Mouse (Mus musculus) midbrain, embryonic 10.5 days (tissue): Measurements from ENCODE around the gene Traf1. TPM values are rescaled to one million over a fixed set of nuclear protein-coding genes. Genes with fewer than 3 reads are reported as not detected.

Experiments
- DNase-seq: peaks from one replicate; pipeline ENCODE4 v3.0.0-alpha.2; 2017; ENCODE audit warnings: low spot score
- H3K27ac ChIP-seq: fragments of 300-500 bp; sonication (generic); replicated peaks from 2 replicates; pipeline ENCODE4 v1.5.1; 2016; ENCODE audit warnings: mild to moderate bottlenecking
- H3K27me3 ChIP-seq: fragments of 300-500 bp; sonication (generic); 2 replicates; pipeline ENCODE4 v1.6.1; 2016; ENCODE audit warnings: low read depth, mild to moderate bottlenecking; ENCODE audit not compliant: poor library complexity, severe bottlenecking
- H3K36me3 ChIP-seq: fragments of 300-500 bp; sonication (generic); 2 replicates; pipeline ENCODE4 v1.6.1; 2016; ENCODE audit warnings: mild to moderate bottlenecking, moderate library complexity
- H3K4me1 ChIP-seq: fragments of 300-500 bp; sonication (generic); 2 replicates; pipeline ENCODE4 v1.6.1; 2016
- H3K4me3 ChIP-seq: fragments of 300-500 bp; sonication (generic); 2 replicates; pipeline ENCODE4 v1.5.1; 2016; ENCODE audit warnings: mild to moderate bottlenecking, moderate library complexity
- H3K9me3 ChIP-seq: fragments of 300-500 bp; sonication (generic); replicated peaks from 2 replicates; pipeline ENCODE4 v1.6.1; 2016; ENCODE audit warnings: mild to moderate bottlenecking
- WGBS: fragments of 180-500 bp; shearing (Covaris S2); methylation state at CpG from one replicate; pipeline ENCODE4 v1.1.7; 2016; 5-methylcytosine and 5-hydroxymethylcytosine counted together
- polyA plus RNA-seq: library from polyadenylated mRNA; unstranded; fragments of >200 nt; fragmentation: Nextera tagmentation; extraction: Ambion mirVana; gene quantifications from 2 replicates; pipeline ENCODE4 v1.2.1, GENCODE M21; 2016

Traf1 gene
- polyA plus RNA-seq: 0.12 and 0.27 TPM in 2 replicates

DNA sequence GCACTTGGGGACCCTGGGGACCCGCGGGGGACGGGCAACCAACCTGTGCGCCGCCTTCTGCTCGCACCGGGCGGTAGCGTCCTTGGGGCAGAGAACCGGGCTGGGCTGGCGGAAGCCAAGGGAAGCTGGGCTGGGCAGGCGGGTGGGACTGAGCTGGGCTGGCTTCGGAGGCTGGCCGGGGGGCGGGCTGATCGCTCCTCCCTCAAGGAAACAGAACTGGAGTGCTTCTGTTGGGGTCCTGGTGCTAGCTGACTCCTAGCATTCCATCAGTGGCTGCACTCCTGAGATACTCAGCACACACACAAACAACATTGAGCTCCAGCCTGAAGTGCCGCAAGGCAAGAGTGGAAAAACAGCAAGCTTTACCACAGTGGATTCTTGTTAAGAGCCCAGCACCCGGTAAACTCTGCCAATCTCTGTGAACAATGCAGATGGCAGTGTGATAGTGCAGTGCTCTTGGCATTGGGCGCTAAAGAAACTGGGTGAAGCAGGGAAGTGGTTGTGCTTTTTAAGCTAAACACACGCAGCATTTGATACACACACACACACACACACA, at the start of gene Traf1:
TSS of gene Traf1 (minus strand) at position 292 of the 556 bp plus-strand sequence.
- peaks cover 29% of the 10 kb centered on the region for H3K4me1 ChIP-seq
- H3K27ac ChIP-seq: peak within 1 kb of the TSS; percentile 67; the same call in 1 of the 2 replicates
- no peak for DNase-seq
- H3K4me3 ChIP-seq: peak within 1 kb of the TSS; percentile 34
- no peaks in the 10 kb centered on the region for H3K36me3 ChIP-seq
- peaks cover 14% of the 10 kb centered on the region for H3K27me3 ChIP-seq
- WGBS: 24% methylated on average over 20 of the region's 20 CpGs
- no peaks in the 10 kb centered on the region for H3K9me3 ChIP-seq

DNA sequence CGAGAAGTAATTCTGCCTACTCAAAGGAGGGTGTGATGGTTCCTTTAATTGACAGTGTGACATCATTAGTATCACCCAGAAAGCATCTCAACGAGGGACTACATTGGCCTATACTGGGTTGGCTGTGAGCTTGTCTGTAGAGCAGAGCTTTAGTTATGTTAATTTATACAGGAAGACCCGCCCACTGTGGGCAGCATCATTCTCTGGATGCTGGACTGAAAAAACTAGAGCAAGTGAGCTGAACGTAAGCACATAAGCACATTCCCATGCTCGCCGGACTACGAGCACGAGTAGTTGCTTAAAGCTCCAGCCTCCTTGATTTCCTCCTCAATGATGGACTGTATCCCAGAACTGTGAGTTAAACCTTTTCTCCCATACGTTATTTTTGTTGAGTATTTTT, 37.4 kb upstream of the Traf1 start:
- 84% methylated on average over 9 of the region's 9 CpGs for WGBS

DNA sequence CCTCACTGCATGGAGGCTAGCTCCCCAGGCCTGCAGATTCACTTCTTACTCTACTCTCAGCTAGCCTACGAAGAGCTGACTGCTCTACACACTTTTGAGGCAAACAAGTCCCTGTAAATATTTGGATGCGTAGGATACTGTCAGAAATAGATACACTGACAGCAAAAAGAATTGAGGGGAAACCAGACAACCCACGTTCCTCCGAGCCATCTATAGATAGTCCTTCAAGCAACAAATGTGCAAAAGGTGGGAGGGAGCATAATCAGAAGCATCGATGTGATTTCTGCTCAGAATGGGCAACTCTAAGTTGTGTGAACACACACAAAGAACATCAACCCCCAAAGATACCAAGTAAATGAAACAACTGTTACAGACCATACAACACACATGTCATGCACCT, 34.9 kb upstream of the Traf1 start:
- H3K27me3 ChIP-seq: no peaks in the 10 kb centered on the region
- peaks cover 37% of the 10 kb centered on the region for H3K4me1 ChIP-seq
- H3K27ac ChIP-seq: no peak overlapping the region
- H3K36me3 ChIP-seq: no peaks in the 10 kb centered on the region
- no peaks in the 10 kb centered on the region for H3K9me3 ChIP-seq
- no peak overlapping the region for H3K4me3 ChIP-seq
- WGBS: 92% methylated on average over 5 of the region's 5 CpGs
- no peak for DNase-seq

More for the DNA sequence above, 37.4 kb upstream of the Traf1 start:
- DNase-seq: no peak
- H3K27me3 ChIP-seq: no peaks in the 10 kb centered on the region
- no peaks in the 10 kb centered on the region for H3K9me3 ChIP-seq
- no peak overlapping the region for H3K4me3 ChIP-seq
- H3K36me3 ChIP-seq: no peaks in the 10 kb centered on the region
- H3K4me1 ChIP-seq: peaks cover 14% of the 10 kb centered on the region
- no peak overlapping the region for H3K27ac ChIP-seq

DNA sequence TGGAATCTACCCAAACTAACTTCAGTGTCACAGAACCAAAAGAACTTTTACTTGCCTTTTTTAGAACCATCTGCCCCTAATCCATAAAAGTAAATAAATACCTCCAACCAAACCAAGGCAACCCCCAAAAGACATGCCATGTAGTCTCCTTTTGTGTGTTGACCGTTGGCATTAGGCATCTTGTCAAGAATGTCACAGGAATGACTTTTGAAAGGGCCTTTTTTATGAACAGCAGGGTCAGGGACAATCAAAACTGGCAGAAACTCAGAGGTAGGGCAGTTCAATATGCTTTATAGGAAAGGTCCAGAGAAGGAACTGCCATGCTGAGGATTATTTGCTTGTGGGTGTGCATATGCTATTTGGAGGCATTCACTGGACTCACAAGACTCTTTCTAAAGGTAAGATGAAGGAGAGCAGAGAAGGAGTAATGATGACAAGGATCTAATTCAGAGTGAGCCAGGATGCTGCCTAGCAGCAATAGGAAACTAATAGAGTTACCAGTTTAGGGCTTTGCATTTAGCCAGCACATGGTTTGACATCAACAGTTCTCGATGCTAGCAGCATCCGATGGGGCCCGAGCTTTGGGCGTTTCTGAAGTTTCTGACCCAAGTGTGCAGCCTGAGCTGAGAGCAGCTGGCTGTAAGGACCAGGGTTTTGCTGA, 32.3 kb upstream of the Traf1 start:
- Histone ChIP-seq H3K36me3 (no peaks in the 10 kb centered on the region), H3K9me3 (no peaks in the 10 kb centered on the region), H3K27ac (peak overlapping the region; percentile 87), H3K27me3 (no peaks in the 10 kb centered on the region), H3K4me3 (no peak overlapping the region), H3K4me1 (peaks cover 46% of the 10 kb centered on the region)
- peak; percentile 23 for DNase-seq
- WGBS: 47% methylated on average over 5 of the region's 5 CpGs

DNA sequence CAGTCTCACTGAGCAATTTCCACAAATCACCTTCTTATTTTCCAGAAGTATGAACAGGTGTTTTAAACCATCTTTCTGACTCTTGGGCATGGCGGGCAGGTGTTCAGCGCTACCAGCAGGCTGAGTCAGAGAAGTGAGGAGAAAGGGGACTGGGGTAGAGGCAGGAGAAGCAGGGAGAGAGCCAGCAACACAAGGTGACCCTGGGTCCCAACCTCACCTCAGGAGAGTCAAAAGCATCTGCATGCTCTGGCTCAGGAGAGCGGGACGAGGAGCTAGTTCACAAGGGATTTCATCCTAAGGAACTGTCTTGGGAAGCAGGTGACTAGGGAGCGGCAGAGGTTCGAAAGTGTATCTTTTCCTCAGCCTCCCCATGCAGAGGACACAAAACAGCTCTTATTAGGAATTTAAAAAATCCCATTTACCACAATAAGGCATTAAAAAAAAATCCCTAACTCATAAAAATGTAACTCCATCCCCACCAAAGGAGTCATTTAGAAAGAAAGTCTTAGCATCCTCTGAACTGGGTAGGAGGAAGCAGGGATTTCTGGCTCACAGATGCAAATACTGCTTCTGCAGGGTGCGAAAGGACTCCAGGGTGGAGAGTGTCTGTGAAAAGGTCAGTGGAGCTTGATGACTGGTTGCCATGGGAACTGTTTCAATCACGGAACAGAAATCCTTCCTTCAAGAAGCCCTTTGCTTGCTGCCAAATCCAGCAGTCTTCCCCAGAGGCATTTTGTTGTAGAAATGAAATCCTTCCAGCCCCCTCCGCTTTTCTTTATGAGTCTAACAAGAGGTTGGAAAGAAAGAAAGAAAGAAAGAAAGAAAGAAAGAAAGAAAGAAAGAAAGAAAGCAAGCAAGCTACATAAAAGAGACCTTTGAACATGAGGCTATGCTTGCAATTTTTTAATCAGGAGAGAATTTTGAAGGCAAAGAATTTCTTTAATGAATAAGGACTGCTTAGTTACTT, 31.4 kb upstream of the Traf1 start:
- 7% methylated on average over 9 of the region's 9 CpGs for WGBS
- Histone ChIP-seq H3K9me3 (no peaks in the 10 kb centered on the region), H3K36me3 (no peaks in the 10 kb centered on the region), H3K27ac (peak overlapping the region; percentile 87), H3K4me3 (peak overlapping the region; percentile 36), H3K27me3 (no peaks in the 10 kb centered on the region), H3K4me1 (peaks cover 46% of the 10 kb centered on the region)
- peak; percentile 74 for DNase-seq

DNA sequence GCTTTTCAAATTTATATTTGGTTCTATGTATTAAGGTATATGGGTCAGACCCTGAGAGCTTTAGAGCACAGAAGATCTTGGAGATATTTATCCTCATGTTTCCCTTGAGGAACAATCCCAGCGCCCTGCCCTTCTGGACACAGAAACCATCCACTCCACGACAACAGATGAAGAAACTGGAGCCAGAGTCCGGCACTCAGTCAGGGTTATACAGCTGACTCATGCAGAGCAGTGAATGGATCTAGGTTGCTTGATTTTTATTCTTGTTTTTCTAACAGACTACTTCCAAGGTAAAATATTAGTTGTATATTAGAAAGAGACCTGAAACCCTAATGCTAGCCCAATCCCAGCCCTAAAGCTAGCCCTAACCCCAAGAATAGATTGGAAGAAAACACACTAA, 30.4 kb upstream of the Traf1 start:
- peak overlapping the region; percentile 87; the same call in 1 of the 2 replicates for H3K27ac ChIP-seq
- no peaks in the 10 kb centered on the region for H3K27me3 ChIP-seq
- no peaks in the 10 kb centered on the region for H3K36me3 ChIP-seq
- H3K4me3 ChIP-seq: no peak overlapping the region
- H3K4me1 ChIP-seq: peaks cover 46% of the 10 kb centered on the region
- H3K9me3 ChIP-seq: no peaks in the 10 kb centered on the region
- no peak for DNase-seq
- 76% methylated on average over 3 of the region's 3 CpGs for WGBS

DNA sequence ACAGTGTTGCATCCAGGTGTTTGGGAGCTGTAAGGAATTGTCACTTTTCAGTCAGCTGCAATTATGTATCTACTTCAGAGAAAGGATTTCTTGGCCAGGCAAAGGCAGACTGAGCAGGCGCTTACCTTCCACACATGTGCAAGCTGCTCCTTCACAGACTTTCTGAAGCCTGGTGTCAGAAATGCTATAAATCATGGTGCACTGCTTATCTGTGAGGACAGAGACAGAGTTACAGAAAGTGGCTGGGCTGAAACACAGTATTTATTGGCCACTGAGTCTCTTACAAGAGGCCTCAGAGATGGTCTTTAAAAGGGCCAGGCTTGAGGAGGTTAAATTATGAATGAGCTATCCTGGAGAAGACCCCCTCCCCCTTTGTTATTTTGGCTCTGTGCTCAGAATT, 28.2 kb upstream of the Traf1 start:
- H3K4me1 ChIP-seq: peaks cover 40% of the 10 kb centered on the region
- H3K36me3 ChIP-seq: no peaks in the 10 kb centered on the region
- 84% methylated on average over 1 of the region's 1 CpGs for WGBS
- H3K27ac ChIP-seq: no peak overlapping the region
- H3K9me3 ChIP-seq: no peaks in the 10 kb centered on the region
- no peak overlapping the region for H3K4me3 ChIP-seq
- DNase-seq: no peak
- H3K27me3 ChIP-seq: no peaks in the 10 kb centered on the region

DNA sequence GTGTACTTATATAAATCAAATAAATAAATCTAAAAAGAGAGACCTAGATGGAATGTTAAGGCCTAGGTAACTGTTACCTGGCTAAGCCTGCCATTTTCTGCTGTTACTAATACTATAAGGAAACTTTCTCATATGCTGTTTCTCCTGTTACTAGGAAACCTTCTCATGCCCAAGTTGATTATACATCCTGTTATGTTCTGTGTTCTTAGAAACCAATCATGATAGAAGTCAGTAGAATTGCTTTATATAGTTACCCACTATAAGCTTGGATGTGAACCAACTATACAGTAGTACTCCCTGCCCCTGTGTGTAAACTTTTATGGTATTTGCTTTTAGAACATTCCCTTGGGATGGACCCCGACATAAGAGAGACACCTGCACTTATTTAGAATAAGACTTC, 26.0 kb upstream of the Traf1 start:
- Histone ChIP-seq H3K4me3 (no peak overlapping the region), H3K4me1 (peaks cover 24% of the 10 kb centered on the region), H3K27me3 (no peaks in the 10 kb centered on the region), H3K27ac (no peak overlapping the region), H3K9me3 (no peaks in the 10 kb centered on the region), H3K36me3 (no peaks in the 10 kb centered on the region)
- WGBS: 83% methylated on average over 1 of the region's 1 CpGs
- no peak for DNase-seq

DNA sequence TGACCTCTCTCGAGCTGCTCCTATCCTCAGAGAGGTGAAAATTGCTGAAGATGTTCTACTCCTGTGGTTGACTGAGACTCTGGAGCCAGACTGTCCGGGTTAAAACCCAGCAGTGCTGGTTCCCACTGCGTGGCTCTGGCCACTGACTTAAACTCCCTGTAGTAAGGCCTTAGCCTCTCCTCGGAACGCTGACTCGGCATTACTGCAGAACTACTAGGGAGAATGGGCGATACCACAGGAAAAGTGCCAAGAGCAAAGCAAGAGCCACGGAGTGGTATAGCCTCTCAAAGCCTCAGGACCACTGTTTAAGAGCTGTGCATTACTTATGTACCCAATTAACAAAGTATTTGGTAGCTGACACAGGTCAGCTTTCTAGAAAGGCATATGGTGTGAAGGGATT, 23.3 kb upstream of the Traf1 start:
- 88% methylated on average over 8 of the region's 8 CpGs for WGBS
- no peaks in the 10 kb centered on the region for H3K27me3 ChIP-seq
- DNase-seq: no peak
- no peak overlapping the region for H3K4me3 ChIP-seq
- peaks cover 22% of the 10 kb centered on the region for H3K4me1 ChIP-seq
- H3K27ac ChIP-seq: no peak overlapping the region
- no peaks in the 10 kb centered on the region for H3K9me3 ChIP-seq
- no peaks in the 10 kb centered on the region for H3K36me3 ChIP-seq

DNA sequence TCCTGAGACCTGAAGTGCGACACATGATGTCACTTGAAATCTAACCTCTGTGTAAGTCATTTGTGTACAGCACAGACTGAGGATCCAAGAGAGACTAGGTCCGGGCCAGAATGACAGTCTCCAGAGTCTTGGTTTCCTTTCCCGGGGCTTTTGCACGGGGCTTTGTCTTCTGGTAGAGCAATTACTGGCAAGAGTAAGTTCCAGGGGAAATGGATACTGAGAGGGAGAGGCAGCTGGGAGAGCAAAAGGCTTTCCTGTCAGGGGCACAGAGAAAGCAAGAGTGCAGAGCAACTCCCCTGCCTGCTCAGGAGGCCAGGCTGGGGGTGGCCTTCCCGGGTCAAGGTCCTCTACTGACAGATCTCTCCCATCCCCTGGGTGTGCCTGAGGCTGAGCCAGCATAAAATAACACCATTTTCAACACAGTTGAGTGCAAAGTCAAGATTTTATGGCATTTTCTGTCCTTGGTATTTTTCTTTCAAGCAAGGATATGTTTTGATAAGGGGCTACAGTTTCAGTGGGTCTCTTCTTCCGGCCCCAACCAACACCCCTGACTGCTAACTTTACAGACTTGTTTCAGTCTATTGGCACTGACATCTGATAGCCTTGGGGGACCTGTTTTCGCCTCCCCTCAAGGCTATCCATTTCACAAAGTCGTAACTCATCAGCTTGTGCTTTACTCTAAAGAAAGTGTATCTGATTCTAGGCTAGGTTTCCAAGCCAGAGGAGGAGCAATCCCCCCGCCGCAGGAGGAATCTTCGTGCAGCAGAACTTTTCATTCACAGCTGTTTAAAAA, 21.5 kb upstream of the Traf1 start:
- Histone ChIP-seq H3K36me3 (no peaks in the 10 kb centered on the region), H3K27me3 (no peaks in the 10 kb centered on the region), H3K4me3 (no peak overlapping the region), H3K4me1 (peaks cover 13% of the 10 kb centered on the region), H3K9me3 (no peaks in the 10 kb centered on the region), H3K27ac (peak overlapping the region; percentile 53; the same call in 1 of the 2 replicates)
- 75% methylated on average over 11 of the region's 11 CpGs for WGBS
- DNase-seq: no peak

DNA sequence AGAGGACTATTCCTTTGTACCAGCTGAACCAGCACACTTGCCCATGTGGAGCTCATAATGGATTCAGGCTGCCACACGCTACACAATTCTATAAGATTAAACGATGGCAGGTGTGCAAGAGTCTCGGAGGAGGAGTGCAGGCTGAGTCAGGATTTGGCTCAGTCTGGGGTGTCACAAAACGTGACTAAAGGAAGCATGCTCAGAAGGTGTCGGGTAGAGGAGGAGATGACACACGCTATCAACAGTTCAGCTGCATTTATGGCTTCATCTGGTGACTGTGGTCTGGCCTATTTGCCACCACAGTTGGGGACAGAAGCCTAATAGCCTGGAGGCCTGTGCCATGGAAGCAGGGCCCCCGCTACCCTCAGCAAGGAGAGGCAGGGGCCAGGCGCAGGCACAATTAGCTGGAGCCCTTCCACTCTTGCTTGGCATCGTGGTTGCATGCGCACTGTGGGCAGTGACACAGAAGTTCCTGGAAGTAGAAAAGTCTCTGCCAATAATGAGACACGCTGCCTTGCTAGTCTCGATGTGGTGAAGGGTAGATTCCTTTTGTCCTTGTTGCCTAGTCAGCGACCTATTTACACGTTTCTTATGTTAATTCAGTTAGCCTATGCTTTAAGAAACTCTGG, 20.6 kb upstream of the Traf1 start:
- 76% methylated on average over 14 of the region's 14 CpGs for WGBS
- Histone ChIP-seq H3K4me3 (no peak overlapping the region), H3K9me3 (no peaks in the 10 kb centered on the region), H3K27ac (peak overlapping the region; percentile 53), H3K36me3 (no peaks in the 10 kb centered on the region), H3K4me1 (peaks cover 13% of the 10 kb centered on the region), H3K27me3 (no peaks in the 10 kb centered on the region)
- DNase-seq: no peak
